ENCODE assay signal across 7 mouse cellular contexts in the genomic region with DNA sequence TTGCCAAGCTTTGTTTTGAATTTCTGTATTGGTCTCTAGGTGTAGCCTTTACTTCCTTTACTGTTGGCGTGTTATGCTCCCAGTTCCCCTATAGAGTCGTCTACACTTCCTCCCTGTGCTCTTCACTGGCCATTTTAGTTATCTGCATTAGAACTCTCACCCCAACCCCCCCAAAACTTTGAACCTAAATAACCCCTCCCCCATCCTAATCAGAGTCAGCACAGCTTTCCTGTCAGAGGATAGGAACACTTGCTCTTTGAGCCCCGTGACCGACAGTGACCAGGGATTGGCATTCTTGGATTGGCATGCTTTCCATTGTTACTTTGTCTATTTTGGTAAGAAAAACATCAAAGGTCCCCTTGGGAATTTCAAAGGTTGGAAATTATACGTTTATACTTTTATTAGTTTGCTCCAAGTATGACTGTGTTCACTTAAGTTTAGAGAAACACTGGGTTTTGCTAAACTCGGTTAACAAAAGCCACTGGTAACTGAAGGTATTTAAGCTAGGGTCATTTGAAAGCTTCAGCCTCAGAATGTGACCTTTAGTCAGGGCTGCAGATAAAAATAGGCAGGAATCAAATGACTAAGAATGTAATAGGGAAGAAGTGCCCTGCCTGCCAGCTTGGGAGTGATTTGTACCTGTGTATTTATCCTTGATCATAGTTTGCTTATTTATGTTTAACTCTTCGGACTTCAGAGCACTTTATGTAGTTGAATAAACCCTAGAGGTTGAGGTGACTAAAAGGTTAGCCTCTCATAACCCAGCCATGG. TPM values are rescaled to one million over a fixed set of nuclear protein-coding genes. Genes with fewer than 3 reads are reported as not detected.
DNase-seq lines count a peak whose midpoint lies in the region; ATAC-seq and TF ChIP-seq lines count a peak whose summit lies in the region.

No protein-coding gene starts in this region.

- peak overlapping the region; percentile 37 to 91 (median 91) for H3K4me3 ChIP-seq in CH12.LX (replicated peaks in 1 of 3; ENCODE audit: low read depth in 2 of 3, low read length in 2 of 3, poor library complexity in 1 of 3)
- peak overlapping the region; percentile 99 for H3K4me3 ChIP-seq in heart, postnatal 0 days (ENCODE audit: low read depth, low read length)
- peak overlapping the region; percentile 97 for H3K4me3 ChIP-seq in liver, embryonic 13.5 days (replicated peaks)
- no peak overlapping the region; the same call in 1 of the 2 replicates for H3K4me3 ChIP-seq in thymus, adult 2 months (ENCODE audit: control insufficient read depth, insufficient read depth, low read length)

- H3K36me3 ChIP-seq in CH12.LX (replicated peaks in 1 of 2; ENCODE audit: control insufficient read depth in 1 of 2, insufficient read depth in 1 of 2, low read length in 1 of 2): peaks cover 34 to 60% of the 10 kb centered on the region in 2 experiments
- peaks cover 54% of the 10 kb centered on the region for H3K36me3 ChIP-seq in heart, postnatal 0 days (replicated peaks; ENCODE audit: control insufficient read depth, insufficient read depth, low read length)
- H3K36me3 ChIP-seq in liver, embryonic 13.5 days: peaks cover 55% of the 10 kb centered on the region
- peaks cover 48% of the 10 kb centered on the region for H3K36me3 ChIP-seq in thymus, adult 2 months (ENCODE audit: control insufficient read depth, insufficient read depth, low read length)

- peak overlapping the region; percentile 65 for H3K9ac ChIP-seq in CH12.LX (ENCODE audit: insufficient read depth, low read depth)
- H3K9ac ChIP-seq in heart, postnatal 0 days (replicated peaks; ENCODE audit: low read depth, low read length): peak overlapping the region; percentile 100
- H3K9ac ChIP-seq in liver, embryonic 13.5 days: peak overlapping the region; percentile 100

- peak overlapping the region; percentile 75 for H3K27ac ChIP-seq in CH12.LX (ENCODE audit: insufficient read depth, low read depth)
- peak overlapping the region; percentile 100 for H3K27ac ChIP-seq in heart, postnatal 0 days (ENCODE audit: low read depth)
- peak overlapping the region; percentile 88 for H3K27ac ChIP-seq in liver, embryonic 13.5 days
- H3K27ac ChIP-seq in thymus, adult 2 months (ENCODE audit: control insufficient read depth, insufficient read depth, low read length): no peak overlapping the region; the same call in 1 of the 2 replicates

- TF ChIP-seq EP300 in CH12.LX (IDR thresholded peaks at IDR 0.05; ENCODE audit: low read length): no peak
- TF ChIP-seq EP300 in heart, postnatal 0 days (IDR thresholded peaks at IDR 0.05; ENCODE audit: low read depth): peak; percentile 54; the same call in 1 of the 2 replicates

- DNase-seq in 416B (ENCODE audit: low read depth) (peak; percentile 68), CH12.LX (ENCODE audit: extremely low read depth) (no peak)
- peak; percentile 77 for DNase-seq in heart, postnatal 0 days (ENCODE audit: low spot score)
- no peak for DNase-seq in liver, embryonic 13.5 days
- DNase-seq in right cerebral cortex, adult 2 months (ENCODE audit: low spot score in 2 of 2): no peak
- no peak for DNase-seq in right cerebral cortex, postnatal 4 days
- no peak for DNase-seq in thymus, adult 2 months

- in situ Hi-C loops in CH12.LX (cut with MboI; ENCODE audit: low pct_ligation_motif_present, low pct_unique_long_range_greater_than_20kb, low sequenced_read_pairs): no loop called here

- no peaks in the 10 kb centered on the region for H3K27me3 ChIP-seq in CH12.LX (replicated peaks)
- no peaks in the 10 kb centered on the region for H3K27me3 ChIP-seq in heart, postnatal 0 days (ENCODE audit: control insufficient read depth, insufficient read depth, low read length)
- no peaks in the 10 kb centered on the region for H3K27me3 ChIP-seq in liver, embryonic 13.5 days
- no peaks in the 10 kb centered on the region for H3K27me3 ChIP-seq in thymus, adult 2 months (ENCODE audit: control insufficient read depth, insufficient read depth, low read length)

- dilution Hi-C loops in CH12.LX (cut with MboI; ENCODE audit: extremely low pct_ligation_motif_present, extremely low pct_unique_long_range_greater_than_20kb, low sequenced_read_pairs): no loop called here

- no peaks in the 10 kb centered on the region for H3K9me3 ChIP-seq in CH12.LX (replicated peaks; ENCODE audit: low read length)
- no peaks in the 10 kb centered on the region for H3K9me3 ChIP-seq in heart, postnatal 0 days (replicated peaks; ENCODE audit: control insufficient read depth, low read length)
- H3K9me3 ChIP-seq in liver, embryonic 13.5 days (replicated peaks): no peaks in the 10 kb centered on the region

- WGBS in heart, postnatal 0 days: 12% methylated on average over 7 of the region's 7 CpGs
- 23% methylated on average over 7 of the region's 7 CpGs for WGBS in liver, embryonic 13.5 days (ENCODE audit: insufficient replicate concordance)
- 42% methylated on average over 7 of the region's 7 CpGs for whole genome bisulfite sequencing in thymus, adult 2 months

- H3K79me2 ChIP-seq in CH12.LX (replicated peaks; ENCODE audit: control insufficient read depth, extremely low read depth, insufficient read depth, poor library complexity, severe bottlenecking): peaks cover 78% of the 10 kb centered on the region

- ATAC-seq in heart, postnatal 0 days (ENCODE audit: insufficient read depth, low read depth): peak; percentile 7; the same call in 1 of the 2 replicates
- 0 out of 2 replicates have a peak, but pooled peaks have one; percentile 1 for ATAC-seq in liver, embryonic 13.5 days (ENCODE audit: low read depth)

- TF ChIP-seq CTCF in CH12.LX (conservative IDR thresholded peaks at IDR 0.05 in 1 of 2, IDR thresholded peaks at IDR 0.05 in 1 of 2; ENCODE audit: low read depth in 2 of 2, low read length in 2 of 2): no peak
- TF ChIP-seq CTCF in heart, postnatal 0 days (IDR thresholded peaks at IDR 0.05; ENCODE audit: low read depth): no peak
- TF ChIP-seq CTCF in thymus, adult 2 months (IDR thresholded peaks at IDR 0.05; ENCODE audit: borderline replicate concordance, control insufficient read depth, extremely low read depth, insufficient read depth, low read length, poor library complexity): no peak

- no peak for TF ChIP-seq RAD21 in CH12.LX (IDR thresholded peaks at IDR 0.05; ENCODE audit: low read depth, low read length)

- peaks cover 9 to 54% of the 10 kb centered on the region in 2 experiments for H3K4me1 ChIP-seq in CH12.LX (ENCODE audit: control insufficient read depth in 1 of 2, insufficient read depth in 2 of 2)
- H3K4me1 ChIP-seq in heart, postnatal 0 days (ENCODE audit: control insufficient read depth, insufficient read depth): peaks cover 49% of the 10 kb centered on the region
- peaks cover 79% of the 10 kb centered on the region for H3K4me1 ChIP-seq in liver, embryonic 13.5 days (replicated peaks)
- peaks cover 34% of the 10 kb centered on the region for H3K4me1 ChIP-seq in thymus, adult 2 months (replicated peaks; ENCODE audit: control insufficient read depth, insufficient read depth, low read length)

- no peak; the same call in 1 of the 2 replicates for TF ChIP-seq POLR2A in CH12.LX (IDR thresholded peaks at IDR 0.05; ENCODE audit: low read depth, low read length)
- TF ChIP-seq POLR2A in thymus, adult 2 months (IDR thresholded peaks at IDR 0.05; ENCODE audit: control insufficient read depth, extremely low read depth, insufficient read depth, low read length, poor library complexity): no peak

- peak overlapping the region; percentile 95 for H3K4me2 ChIP-seq in CH12.LX (ENCODE audit: insufficient read depth, low read depth, poor library complexity, severe bottlenecking)
- H3K4me2 ChIP-seq in heart, postnatal 0 days (ENCODE audit: low read depth, low read length): peak overlapping the region; percentile 92
- peak overlapping the region; percentile 87 for H3K4me2 ChIP-seq in liver, embryonic 13.5 days

TF ChIP-seq in CH12.LX, 34 proteins besides CTCF, POLR2A, EP300 and RAD21:
- TF ChIP-seq TCF12 (IDR thresholded peaks at IDR 0.05; ENCODE audit: low read depth, low read length) (no peak), MEF2A (IDR thresholded peaks at IDR 0.05; ENCODE audit: borderline replicate concordance, low read depth, low read length) (peak; percentile 27; the same call in 1 of the 2 replicates), POLR2AphosphoS2 (IDR thresholded peaks at IDR 0.05; ENCODE audit: low read depth, low read length) (0 out of 2 replicates have a peak, but pooled peaks have one; percentile 17), CHD2 (IDR thresholded peaks at IDR 0.05; ENCODE audit: low read length) (peak; percentile 46; the same call in 1 of the 2 replicates), IRF4 (IDR thresholded peaks at IDR 0.05; ENCODE audit: low read depth, low read length) (peak; percentile 65)

RNA-seq across cellular contexts. Expression of gene Mcl1, which starts 3.5 kb away (rescaled TPM):
- 95.9 and 114 TPM in 2 replicates for total RNA-seq in CH12.LX (2012; rRNA removed)
- 223 and 225 TPM in 2 replicates for total RNA-seq in CH12.LX (2014; rRNA removed)
- 188 and 197 TPM in 2 replicates for polyA plus RNA-seq in CH12.LX (2012; ENCODE audit: insufficient read length, low read depth)
- 213 and 278 TPM in 2 replicates for total RNA-seq in heart, postnatal 0 days (2014; rRNA removed; ENCODE audit: low replicate concordance)
- 50.1 and 51.9 TPM in 2 replicates for polyA plus RNA-seq in heart, postnatal 0 days (2015; fragmentation: Nextera tagmentation; extraction: Ambion mirVana)
- polyA plus RNA-seq in liver, embryonic 13.5 days (2015; fragmentation: Nextera tagmentation; extraction: Ambion mirVana): 31.8 and 33.3 TPM in 2 replicates
- 145 and 198 TPM in 2 replicates for polyA plus RNA-seq in thymus, adult 2 months (2012; rRNA removed)

RNA-seq across cellular contexts. Expression of gene Adamtsl4, which starts 25.6 kb away (rescaled TPM):
- total RNA-seq in CH12.LX (2012; rRNA removed) (0.85 and 1.1 TPM in 2 replicates), CH12.LX (2014; rRNA removed) (not detected in 2 replicates)
- 0.10 TPM in 1 of 2 replicates, not detected in the other for polyA plus RNA-seq in CH12.LX (2012; ENCODE audit: insufficient read length, low read depth)
- 20.2 and 23.8 TPM in 2 replicates for total RNA-seq in heart, postnatal 0 days (2014; rRNA removed; ENCODE audit: low replicate concordance)
- polyA plus RNA-seq in heart, postnatal 0 days (2015; fragmentation: Nextera tagmentation; extraction: Ambion mirVana): 7.5 and 11.2 TPM in 2 replicates
- polyA plus RNA-seq in liver, embryonic 13.5 days (2015; fragmentation: Nextera tagmentation; extraction: Ambion mirVana): 0.37 and 0.83 TPM in 2 replicates
- 3.1 and 4.1 TPM in 2 replicates for polyA plus RNA-seq in thymus, adult 2 months (2012; rRNA removed)

RNA-seq across cellular contexts. Expression of gene Ensa, which starts 37.3 kb away (rescaled TPM):
- total RNA-seq in CH12.LX (2012; rRNA removed) (51.5 and 53.9 TPM in 2 replicates), CH12.LX (2014; rRNA removed) (57.8 and 60.8 TPM in 2 replicates)
- 58.4 and 62.6 TPM in 2 replicates for polyA plus RNA-seq in CH12.LX (2012; ENCODE audit: insufficient read length, low read depth)
- total RNA-seq in heart, postnatal 0 days (2014; rRNA removed; ENCODE audit: low replicate concordance): 43.3 and 49.6 TPM in 2 replicates
- 38.5 and 40.6 TPM in 2 replicates for polyA plus RNA-seq in heart, postnatal 0 days (2015; fragmentation: Nextera tagmentation; extraction: Ambion mirVana)
- 33.4 and 36.8 TPM in 2 replicates for polyA plus RNA-seq in liver, embryonic 13.5 days (2015; fragmentation: Nextera tagmentation; extraction: Ambion mirVana)
- 17.1 and 18.3 TPM in 2 replicates for polyA plus RNA-seq in thymus, adult 2 months (2012; rRNA removed)

Comparison
In these comparisons a context has a peak if more than half of its experiments do, and no peak if none do; other contexts are left out.
1. DNase-seq: peak in 416B (single experiment) and heart, postnatal 0 days (single experiment); none in CH12.LX (single experiment), liver, embryonic 13.5 days (single experiment), right cerebral cortex, adult 2 months (0 of 2), right cerebral cortex, postnatal 4 days (single experiment) and thymus, adult 2 months (single experiment).
2. Peak in every context shown above with its lines, with median percentiles within 50 percentile points of each other: H3K4me2 ChIP-seq and H3K9ac ChIP-seq.